Mouse (Mus musculus): Measurements from ENCODE around the gene Setd4.
A peak's percentile ranks its signal among the peaks of the same experiment; 100 is the strongest.

The Setd4 gene

GRCm38 (mm10) chr16:93544931-93545330, 58.9 kb downstream of the Setd4 start:
- no peak for DNase-seq (ENCODE audit: low read depth)

- peak; percentile 46 for DNase-seq (ENCODE audit: low read depth)
These were observed 60.2 kb downstream of the Setd4 start for GRCm38 (mm10) chr16:93543704-93544103.

- no peak for DNase-seq (ENCODE audit: low read depth)
These were observed 64.0 kb downstream of the Setd4 start for GRCm38 (mm10) chr16:93539891-93540290.

GRCm38 (mm10) chr16:93535151-93535853, 68.6 kb downstream of the Setd4 start:
- DNase-seq (ENCODE audit: low read depth), result no peak
